Mouse (Mus musculus): ENCODE measurements around the gene Amacr. TPM values are rescaled to one million over a fixed set of nuclear protein-coding genes. Genes with fewer than 3 reads are reported as not detected.

Gene Amacr
- 14.1 and 14.3 TPM in 2 replicates for polyA plus RNA-seq (2015; fragmentation: Nextera tagmentation; extraction: Ambion mirVana)

- ATAC-seq = peak; percentile 100
- under 1% methylated on average over 50 of the region's 52 CpGs for WGBS
- H3K4me1 ChIP-seq (ENCODE audit: control insufficient read depth, insufficient read depth, low read depth, low read length) = peaks cover 9% of the 10 kb centered on the region
- H3K27me3 ChIP-seq (replicated peaks; ENCODE audit: control insufficient read depth, insufficient read depth, low read length) = no peaks in the 10 kb centered on the region
- peak within 1 kb of the TSS; percentile 72 for H3K4me3 ChIP-seq (ENCODE audit: low read length)
- H3K27ac ChIP-seq (ENCODE audit: low read depth, low read length) = peak within 1 kb of the TSS; percentile 94
- H3K36me3 ChIP-seq (ENCODE audit: control insufficient read depth, insufficient read depth, low read length) = no peaks in the 10 kb centered on the region
- H3K9ac ChIP-seq (ENCODE audit: low read depth, low read length) = peak within 1 kb of the TSS; percentile 83
- H3K9me3 ChIP-seq (ENCODE audit: control insufficient read depth, low read length) = no peaks in the 10 kb centered on the region
- peak within 1 kb of the TSS; percentile 89 for H3K4me2 ChIP-seq (ENCODE audit: low read length)
These were observed at the start of gene Amacr for GRCm38 (mm10) chr15:10981377-10982063. Amacr (plus strand) TSS chr15:10981756.

GRCm38 (mm10) chr15:10933930-10934329 is 47.6 kb upstream of the Amacr start:
- WGBS = 79% methylated on average over 1 of the region's 1 CpGs
- Histone ChIP-seq H3K4me1 (ENCODE audit: control insufficient read depth, insufficient read depth, low read depth, low read length) (no peaks in the 10 kb centered on the region), H3K4me3 (ENCODE audit: low read length) (no peak overlapping the region), H3K36me3 (ENCODE audit: control insufficient read depth, insufficient read depth, low read length) (no peaks in the 10 kb centered on the region), H3K9me3 (ENCODE audit: control insufficient read depth, low read length) (no peaks in the 10 kb centered on the region), H3K27ac (ENCODE audit: low read depth, low read length) (no peak overlapping the region), H3K4me2 (ENCODE audit: low read length) (no peak overlapping the region), H3K27me3 (replicated peaks; ENCODE audit: control insufficient read depth, insufficient read depth, low read length) (no peaks in the 10 kb centered on the region), H3K9ac (ENCODE audit: low read depth, low read length) (no peak overlapping the region)
- ATAC-seq = no peak

GRCm38 (mm10) chr15:10940148-10941108 is 41.1 kb upstream of the Amacr start:
- Histone ChIP-seq H3K9me3 (ENCODE audit: control insufficient read depth, low read length) (no peaks in the 10 kb centered on the region), H3K4me1 (ENCODE audit: control insufficient read depth, insufficient read depth, low read depth, low read length) (no peaks in the 10 kb centered on the region), H3K9ac (ENCODE audit: low read depth, low read length) (no peak overlapping the region), H3K27ac (ENCODE audit: low read depth, low read length) (no peak overlapping the region), H3K27me3 (replicated peaks; ENCODE audit: control insufficient read depth, insufficient read depth, low read length) (no peaks in the 10 kb centered on the region), H3K36me3 (ENCODE audit: control insufficient read depth, insufficient read depth, low read length) (no peaks in the 10 kb centered on the region), H3K4me2 (ENCODE audit: low read length) (no peak overlapping the region), H3K4me3 (ENCODE audit: low read length) (no peak overlapping the region)
- 80% methylated on average over 15 of the region's 15 CpGs for WGBS
- ATAC-seq = no peak

- Histone ChIP-seq H3K4me1 (ENCODE audit: control insufficient read depth, insufficient read depth, low read depth, low read length) (no peaks in the 10 kb centered on the region), H3K27ac (ENCODE audit: low read depth, low read length) (no peak overlapping the region), H3K4me3 (ENCODE audit: low read length) (no peak overlapping the region), H3K9me3 (ENCODE audit: control insufficient read depth, low read length) (no peaks in the 10 kb centered on the region), H3K36me3 (ENCODE audit: control insufficient read depth, insufficient read depth, low read length) (no peaks in the 10 kb centered on the region), H3K4me2 (ENCODE audit: low read length) (no peak overlapping the region), H3K9ac (ENCODE audit: low read depth, low read length) (no peak overlapping the region), H3K27me3 (replicated peaks; ENCODE audit: control insufficient read depth, insufficient read depth, low read length) (no peaks in the 10 kb centered on the region)
- ATAC-seq = no peak
- 74% methylated on average over 6 of the region's 6 CpGs for WGBS
These were observed 39.7 kb upstream of the Amacr start for GRCm38 (mm10) chr15:10941901-10942300.

- no peaks in the 10 kb centered on the region for H3K9me3 ChIP-seq (ENCODE audit: control insufficient read depth, low read length)
- H3K27me3 ChIP-seq (replicated peaks; ENCODE audit: control insufficient read depth, insufficient read depth, low read length) = no peaks in the 10 kb centered on the region
- no peak overlapping the region for H3K9ac ChIP-seq (ENCODE audit: low read depth, low read length)
- H3K27ac ChIP-seq (ENCODE audit: low read depth, low read length) = no peak overlapping the region
- no peak overlapping the region for H3K4me2 ChIP-seq (ENCODE audit: low read length)
- WGBS = 44% methylated on average over 1 of the region's 1 CpGs
- no peak overlapping the region for H3K4me3 ChIP-seq (ENCODE audit: low read length)
- H3K36me3 ChIP-seq (ENCODE audit: control insufficient read depth, insufficient read depth, low read length) = no peaks in the 10 kb centered on the region
- no peak for ATAC-seq
- peaks cover 4% of the 10 kb centered on the region; the same call in 1 of the 2 replicates for H3K4me1 ChIP-seq (ENCODE audit: control insufficient read depth, insufficient read depth, low read depth, low read length)
These were observed 33.7 kb upstream of the Amacr start for GRCm38 (mm10) chr15:10947852-10948251.

GRCm38 (mm10) chr15:10951951-10952759 is 29.4 kb upstream of the Amacr start, which contains the start of gene C1qtnf3:
C1qtnf3 (plus strand) TSS chr15:10952332.
- Histone ChIP-seq H3K27ac (ENCODE audit: low read depth, low read length) (0 out of 2 replicates have a peak within 1 kb of the TSS, but pooled peaks have one; percentile 17), H3K4me2 (ENCODE audit: low read length) (peak within 1 kb of the TSS; percentile 53), H3K4me1 (ENCODE audit: control insufficient read depth, insufficient read depth, low read depth, low read length) (peaks cover 4% of the 10 kb centered on the region), H3K9me3 (ENCODE audit: control insufficient read depth, low read length) (no peaks in the 10 kb centered on the region), H3K27me3 (replicated peaks; ENCODE audit: control insufficient read depth, insufficient read depth, low read length) (no peaks in the 10 kb centered on the region), H3K36me3 (ENCODE audit: control insufficient read depth, insufficient read depth, low read length) (no peaks in the 10 kb centered on the region), H3K9ac (ENCODE audit: low read depth, low read length) (peak within 1 kb of the TSS; percentile 35; the same call in 1 of the 2 replicates), H3K4me3 (ENCODE audit: low read length) (peak within 1 kb of the TSS; percentile 25; the same call in 1 of the 2 replicates)
- WGBS = 54% methylated on average over 23 of the region's 23 CpGs
- ATAC-seq = peak; percentile 85

- Histone ChIP-seq H3K36me3 (ENCODE audit: control insufficient read depth, insufficient read depth, low read length) (no peaks in the 10 kb centered on the region), H3K4me2 (ENCODE audit: low read length) (peak overlapping the region; percentile 53), H3K9me3 (ENCODE audit: control insufficient read depth, low read length) (no peaks in the 10 kb centered on the region), H3K27me3 (replicated peaks; ENCODE audit: control insufficient read depth, insufficient read depth, low read length) (no peaks in the 10 kb centered on the region), H3K9ac (ENCODE audit: low read depth, low read length) (no peak overlapping the region), H3K27ac (ENCODE audit: low read depth, low read length) (no peak overlapping the region), H3K4me3 (ENCODE audit: low read length) (no peak overlapping the region), H3K4me1 (ENCODE audit: control insufficient read depth, insufficient read depth, low read depth, low read length) (peaks cover 4% of the 10 kb centered on the region)
- 0 out of 2 replicates have a peak, but pooled peaks have one; percentile 25 for ATAC-seq
- 30% methylated on average over 4 of the region's 4 CpGs for WGBS
These were observed 28.7 kb upstream of the Amacr start for GRCm38 (mm10) chr15:10952760-10953305.

- Histone ChIP-seq H3K4me2 (ENCODE audit: low read length) (no peak overlapping the region), H3K9ac (ENCODE audit: low read depth, low read length) (no peak overlapping the region), H3K27ac (ENCODE audit: low read depth, low read length) (no peak overlapping the region), H3K36me3 (ENCODE audit: control insufficient read depth, insufficient read depth, low read length) (no peaks in the 10 kb centered on the region), H3K4me1 (ENCODE audit: control insufficient read depth, insufficient read depth, low read depth, low read length) (peaks cover 4% of the 10 kb centered on the region), H3K9me3 (ENCODE audit: control insufficient read depth, low read length) (no peaks in the 10 kb centered on the region), H3K4me3 (ENCODE audit: low read length) (no peak overlapping the region), H3K27me3 (replicated peaks; ENCODE audit: control insufficient read depth, insufficient read depth, low read length) (no peaks in the 10 kb centered on the region)
- 65% methylated on average over 1 of the region's 1 CpGs for WGBS
- ATAC-seq = no peak
These were observed 28.1 kb upstream of the Amacr start for GRCm38 (mm10) chr15:10953465-10953864.
